Mouse (Mus musculus) cortical plate, adult 2 months (tissue): ENCODE data around the gene Spocd1.

Source experiments
- CTCF ChIP-seq: fragments of 200-500 bp; IDR thresholded peaks from 2 replicates; pipeline ENCODE4 v1.5.1; 2011; ENCODE audit warnings: mild to moderate bottlenecking, control low read depth, low read length; ENCODE audit not compliant: insufficient read depth; ENCODE audit errors: extremely low read depth
- POLR2A ChIP-seq: fragments of 200-500 bp; IDR thresholded peaks from 2 replicates; pipeline ENCODE4 v1.6.1; 2011; ENCODE audit warnings: mild to moderate bottlenecking, low read length, control low read depth; ENCODE audit not compliant: insufficient read depth; ENCODE audit errors: extremely low read depth

DNA sequence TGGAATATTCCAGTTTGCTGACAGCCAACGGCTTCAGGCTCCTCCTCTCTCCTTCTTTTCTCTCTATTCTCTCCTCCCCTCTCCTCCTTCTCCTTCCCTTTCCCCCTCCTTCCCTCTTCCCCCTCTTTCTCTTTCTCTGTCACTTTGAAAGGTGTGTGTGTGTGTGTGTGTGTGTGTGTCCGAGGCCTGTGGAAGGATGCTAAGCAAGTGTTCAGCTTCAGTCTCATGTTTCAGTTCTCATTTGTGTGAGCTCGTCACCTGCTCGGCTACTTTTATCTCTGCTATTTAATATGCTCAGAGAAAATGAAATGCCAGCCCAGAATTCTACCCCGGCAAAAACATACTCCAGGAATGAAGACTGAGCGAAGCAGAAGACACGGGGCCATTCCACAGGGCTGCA is 48.4 kb upstream of the Spocd1 start:
- TF ChIP-seq CTCF (no peak), POLR2A (no peak)
